Mouse (Mus musculus) embryonic facial prominence, embryonic 10.5 days (tissue): ENCODE data around the gene Cd6. TPM values are rescaled to one million over a fixed set of nuclear protein-coding genes. Genes with fewer than 3 reads are reported as not detected.

Source experiments
- DNase-seq: peaks from one replicate; pipeline ENCODE4 v3.0.0-alpha.2; 2017; ENCODE audit warnings: low spot score
- H3K27ac ChIP-seq: fragments of 300-500 bp; sonication (generic); replicated peaks from 2 replicates; pipeline ENCODE4 v1.5.1; 2016; ENCODE audit warnings: mild to moderate bottlenecking
- H3K27me3 ChIP-seq: fragments of 300-500 bp; sonication (generic); replicated peaks from 2 replicates; pipeline ENCODE4 v1.6.1; 2016; ENCODE audit warnings: low read depth, mild to moderate bottlenecking; ENCODE audit not compliant: poor library complexity, severe bottlenecking
- H3K36me3 ChIP-seq: fragments of 300-500 bp; sonication (generic); replicated peaks from 2 replicates; pipeline ENCODE4 v1.6.1; 2016; ENCODE audit warnings: mild to moderate bottlenecking, moderate library complexity
- H3K4me1 ChIP-seq: fragments of 300-500 bp; sonication (generic); 2 replicates; pipeline ENCODE4 v1.6.1; 2016
- H3K4me3 ChIP-seq: fragments of 300-500 bp; sonication (generic); 2 replicates; pipeline ENCODE4 v1.5.1; 2016; ENCODE audit warnings: mild to moderate bottlenecking, moderate library complexity
- H3K9me3 ChIP-seq: fragments of 300-500 bp; sonication (generic); 2 replicates; pipeline ENCODE4 v1.6.1; 2016; ENCODE audit warnings: mild to moderate bottlenecking
- WGBS: fragments of 180-500 bp; shearing (Covaris S2); methylation state at CpG from one replicate; pipeline ENCODE4 v1.1.7; 2016; 5-methylcytosine and 5-hydroxymethylcytosine counted together
- polyA plus RNA-seq: library from polyadenylated mRNA; unstranded; fragments of >200 nt; fragmentation: Nextera tagmentation; extraction: Ambion mirVana; gene quantifications from 2 replicates; pipeline ENCODE4 v1.2.1, GENCODE M21; 2016

Cd6 gene
- polyA plus RNA-seq, 1 experiment from 2014 or later = 0.15 TPM

- Histone ChIP-seq H3K4me1 (0 out of 2 replicates have a peak, but pooled peaks cover 2% of the 10 kb centered on the region), H3K27me3 (no peaks in the 10 kb centered on the region), H3K36me3 (no peaks in the 10 kb centered on the region), H3K9me3 (no peaks in the 10 kb centered on the region), H3K27ac (no peak overlapping the region), H3K4me3 (no peak overlapping the region)
- 87% methylated on average over 21 of the region's 21 CpGs for WGBS
- DNase-seq = no peak
These were observed 66.4 kb downstream of the Cd6 start for GRCm38 (mm10) chr19:10763381-10764031.

GRCm38 (mm10) chr19:10762468-10762867 lies 67.4 kb downstream of the Cd6 start:
- Histone ChIP-seq H3K27ac (no peak overlapping the region), H3K9me3 (no peaks in the 10 kb centered on the region), H3K27me3 (no peaks in the 10 kb centered on the region), H3K36me3 (no peaks in the 10 kb centered on the region), H3K4me3 (no peak overlapping the region), H3K4me1 (0 out of 2 replicates have a peak, but pooled peaks cover 6% of the 10 kb centered on the region)
- no peak for DNase-seq
- WGBS = 85% methylated on average over 6 of the region's 6 CpGs

- Histone ChIP-seq H3K27ac (no peak overlapping the region), H3K36me3 (no peaks in the 10 kb centered on the region), H3K9me3 (no peaks in the 10 kb centered on the region), H3K4me1 (0 out of 2 replicates have a peak, but pooled peaks cover 6% of the 10 kb centered on the region), H3K4me3 (no peak overlapping the region), H3K27me3 (no peaks in the 10 kb centered on the region)
- 88% methylated on average over 8 of the region's 8 CpGs for WGBS
- no peak for DNase-seq
These were observed 68.0 kb downstream of the Cd6 start for GRCm38 (mm10) chr19:10761794-10762415.

- Histone ChIP-seq H3K9me3 (no peaks in the 10 kb centered on the region), H3K4me1 (0 out of 2 replicates have a peak, but pooled peaks cover 6% of the 10 kb centered on the region), H3K36me3 (no peaks in the 10 kb centered on the region), H3K27me3 (no peaks in the 10 kb centered on the region), H3K4me3 (no peak overlapping the region), H3K27ac (no peak overlapping the region)
- WGBS = 85% methylated on average over 9 of the region's 9 CpGs
- DNase-seq = no peak
These were observed 69.7 kb downstream of the Cd6 start for GRCm38 (mm10) chr19:10759983-10760831.

- no peak overlapping the region for H3K4me3 ChIP-seq
- no peaks in the 10 kb centered on the region for H3K27me3 ChIP-seq
- 0 out of 2 replicates have a peak, but pooled peaks cover 6% of the 10 kb centered on the region for H3K4me1 ChIP-seq
- no peaks in the 10 kb centered on the region for H3K36me3 ChIP-seq
- no peaks in the 10 kb centered on the region for H3K9me3 ChIP-seq
- no peak for DNase-seq
- no peak overlapping the region for H3K27ac ChIP-seq
These were observed 70.3 kb downstream of the Cd6 start for GRCm38 (mm10) chr19:10759525-10759924.

- 61% methylated on average over 6 of the region's 6 CpGs for WGBS
- Histone ChIP-seq H3K9me3 (no peaks in the 10 kb centered on the region), H3K36me3 (no peaks in the 10 kb centered on the region), H3K27me3 (no peaks in the 10 kb centered on the region), H3K4me3 (no peak overlapping the region), H3K4me1 (0 out of 2 replicates have a peak, but pooled peaks cover 6% of the 10 kb centered on the region), H3K27ac (no peak overlapping the region)
- DNase-seq = no peak
These were observed 71.2 kb downstream of the Cd6 start for GRCm38 (mm10) chr19:10758708-10759107.

GRCm38 (mm10) chr19:10757526-10757925 lies 72.3 kb downstream of the Cd6 start:
- H3K36me3 ChIP-seq = no peaks in the 10 kb centered on the region
- WGBS = 89% methylated on average over 2 of the region's 2 CpGs
- no peak overlapping the region for H3K4me3 ChIP-seq

GRCm38 (mm10) chr19:10757125-10757524 lies 72.7 kb downstream of the Cd6 start:
- Histone ChIP-seq H3K36me3 (no peaks in the 10 kb centered on the region), H3K27ac (no peak overlapping the region), H3K27me3 (no peaks in the 10 kb centered on the region), H3K4me1 (0 out of 2 replicates have a peak, but pooled peaks cover 6% of the 10 kb centered on the region), H3K9me3 (no peaks in the 10 kb centered on the region), H3K4me3 (no peak overlapping the region)
- no peak for DNase-seq

More at GRCm38 (mm10) chr19:10757526-10757925, 72.3 kb downstream of the Cd6 start:
- H3K9me3 ChIP-seq = no peaks in the 10 kb centered on the region
- no peak overlapping the region for H3K27ac ChIP-seq
- 0 out of 2 replicates have a peak, but pooled peaks cover 6% of the 10 kb centered on the region for H3K4me1 ChIP-seq
- no peak for DNase-seq
- no peaks in the 10 kb centered on the region for H3K27me3 ChIP-seq

- Histone ChIP-seq H3K4me1 (no peaks in the 10 kb centered on the region), H3K36me3 (no peaks in the 10 kb centered on the region), H3K4me3 (no peak overlapping the region), H3K9me3 (no peaks in the 10 kb centered on the region), H3K27me3 (no peaks in the 10 kb centered on the region), H3K27ac (no peak overlapping the region)
- WGBS = 91% methylated on average over 5 of the region's 5 CpGs
- no peak for DNase-seq
These were observed 77.2 kb downstream of the Cd6 start for GRCm38 (mm10) chr19:10752646-10753045.

GRCm38 (mm10) chr19:10752106-10752505 lies 77.8 kb downstream of the Cd6 start:
- Histone ChIP-seq H3K9me3 (no peaks in the 10 kb centered on the region), H3K4me3 (no peak overlapping the region), H3K27ac (no peak overlapping the region), H3K36me3 (no peaks in the 10 kb centered on the region), H3K4me1 (no peaks in the 10 kb centered on the region), H3K27me3 (no peaks in the 10 kb centered on the region)
- 89% methylated on average over 6 of the region's 6 CpGs for WGBS
- no peak for DNase-seq

- H3K36me3 ChIP-seq = no peaks in the 10 kb centered on the region
- DNase-seq = no peak
- no peaks in the 10 kb centered on the region for H3K27me3 ChIP-seq
- H3K27ac ChIP-seq = no peak overlapping the region
- H3K4me1 ChIP-seq = no peaks in the 10 kb centered on the region
- 88% methylated on average over 1 of the region's 1 CpGs for WGBS
- H3K4me3 ChIP-seq = no peak overlapping the region
- no peaks in the 10 kb centered on the region for H3K9me3 ChIP-seq
These were observed 78.3 kb downstream of the Cd6 start for GRCm38 (mm10) chr19:10751607-10752006.

- no peak overlapping the region for H3K27ac ChIP-seq
- H3K27me3 ChIP-seq = no peaks in the 10 kb centered on the region
- no peak overlapping the region for H3K4me3 ChIP-seq
- H3K4me1 ChIP-seq = no peaks in the 10 kb centered on the region
- no peaks in the 10 kb centered on the region for H3K9me3 ChIP-seq
- H3K36me3 ChIP-seq = no peaks in the 10 kb centered on the region
- DNase-seq = no peak
- WGBS = 83% methylated on average over 6 of the region's 6 CpGs
These were observed 79.7 kb downstream of the Cd6 start for GRCm38 (mm10) chr19:10750161-10750560.
